Mouse (Mus musculus): ENCODE measurements at regions not wholly inside any gene's neighbourhood (a gene's known extent, or its start where the extent isn't known, plus 50 kb on each side); places are given as distances from the start of the nearest gene placed in this dataset.

DNA sequence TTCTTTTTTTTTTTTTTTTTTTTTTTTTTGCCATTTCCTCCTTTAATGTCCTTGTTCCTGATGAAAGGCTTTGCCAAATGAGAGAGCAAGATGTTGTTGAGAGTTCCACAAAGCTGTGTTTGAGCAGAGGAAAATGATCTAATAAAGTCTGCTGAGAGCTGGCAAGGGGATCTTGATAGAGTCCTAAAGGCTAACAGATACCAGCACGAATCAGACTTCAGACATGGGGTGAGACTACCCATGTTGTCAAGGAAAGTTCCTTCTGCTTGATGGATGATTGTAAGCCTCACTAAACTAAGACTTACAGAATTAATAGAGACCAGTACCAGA is 665.2 kb upstream of the Fam92a start:
- no peak for DNase-seq (ENCODE audit: low spot score in 2 of 2)

- no peak for DNase-seq (ENCODE audit: low spot score in 2 of 2)
Observed at GRCm38 (mm10) chr4:12836326-12837096, 664.7 kb upstream of the Fam92a start.

DNA sequence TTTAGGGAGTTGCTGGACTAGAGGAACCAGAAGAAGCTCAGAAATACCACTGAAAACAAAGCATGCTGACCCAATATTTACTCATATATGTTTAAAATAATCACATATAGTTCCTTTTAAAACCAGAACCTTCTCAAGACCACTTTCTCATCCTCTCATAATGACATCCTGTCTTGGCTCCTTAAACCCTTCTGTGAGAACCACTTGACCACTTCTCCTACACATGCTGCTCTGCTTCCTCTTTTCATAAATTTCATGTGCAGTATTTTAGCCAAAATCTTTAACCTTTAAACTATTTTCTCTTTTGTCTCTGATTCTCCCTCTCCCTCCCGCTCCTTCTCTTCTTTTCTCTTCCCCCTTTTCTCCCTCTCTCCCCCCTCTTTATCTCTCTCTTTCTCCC is 654.6 kb upstream of the Fam92a start:
- DNase-seq (ENCODE audit: low spot score in 2 of 2): no peak

DNA sequence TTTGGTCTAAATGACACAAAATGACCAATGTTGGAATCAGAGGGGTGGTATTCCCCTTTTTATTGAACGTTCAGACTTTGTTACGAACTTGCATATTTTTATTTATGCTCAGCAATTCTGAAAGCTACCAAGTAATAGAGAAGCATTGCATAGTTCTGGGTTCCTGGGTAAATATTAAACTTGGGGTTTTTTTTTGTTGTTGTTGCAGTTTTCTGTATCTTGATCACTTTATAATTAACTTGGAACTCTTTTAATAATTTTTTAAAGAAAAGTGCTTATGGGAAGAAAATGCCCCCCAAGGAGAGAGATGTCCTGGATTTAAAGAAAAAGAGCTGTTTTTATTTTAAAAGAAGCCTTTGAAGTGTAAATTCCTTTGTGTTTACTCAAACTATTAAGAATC is 642.4 kb upstream of the Fam92a start:
- no peak for DNase-seq (ENCODE audit: low spot score in 2 of 2)

- DNase-seq (ENCODE audit: low spot score in 2 of 2): no peak
Observed at GRCm38 (mm10) chr4:12801186-12801585, 629.4 kb upstream of the Fam92a start.

DNA sequence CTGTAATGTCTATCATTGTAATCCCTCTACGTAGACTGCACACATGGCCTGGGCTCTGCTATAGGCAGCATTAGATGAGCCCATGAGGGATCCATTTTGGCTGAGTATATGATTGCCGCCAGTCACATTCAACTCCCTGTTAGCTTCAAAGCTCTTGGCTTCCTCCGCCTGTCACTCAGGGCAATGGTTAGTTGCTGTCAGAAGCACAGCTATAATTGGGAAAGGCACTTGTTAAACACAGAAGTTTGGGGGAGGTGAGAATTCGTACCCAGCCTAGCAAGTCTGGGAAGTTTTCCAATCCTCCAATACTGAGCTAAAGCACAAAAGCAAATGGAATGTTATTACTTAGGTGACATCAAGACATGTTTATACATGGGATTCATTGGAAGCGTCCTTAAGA is 627.7 kb upstream of the Fam92a start:
- no peak for DNase-seq (ENCODE audit: low spot score in 2 of 2)

GRCm38 (mm10) chr4:12792764-12793422 is 621.1 kb upstream of the Fam92a start:
- no peak for DNase-seq (ENCODE audit: low spot score in 2 of 2)

DNA sequence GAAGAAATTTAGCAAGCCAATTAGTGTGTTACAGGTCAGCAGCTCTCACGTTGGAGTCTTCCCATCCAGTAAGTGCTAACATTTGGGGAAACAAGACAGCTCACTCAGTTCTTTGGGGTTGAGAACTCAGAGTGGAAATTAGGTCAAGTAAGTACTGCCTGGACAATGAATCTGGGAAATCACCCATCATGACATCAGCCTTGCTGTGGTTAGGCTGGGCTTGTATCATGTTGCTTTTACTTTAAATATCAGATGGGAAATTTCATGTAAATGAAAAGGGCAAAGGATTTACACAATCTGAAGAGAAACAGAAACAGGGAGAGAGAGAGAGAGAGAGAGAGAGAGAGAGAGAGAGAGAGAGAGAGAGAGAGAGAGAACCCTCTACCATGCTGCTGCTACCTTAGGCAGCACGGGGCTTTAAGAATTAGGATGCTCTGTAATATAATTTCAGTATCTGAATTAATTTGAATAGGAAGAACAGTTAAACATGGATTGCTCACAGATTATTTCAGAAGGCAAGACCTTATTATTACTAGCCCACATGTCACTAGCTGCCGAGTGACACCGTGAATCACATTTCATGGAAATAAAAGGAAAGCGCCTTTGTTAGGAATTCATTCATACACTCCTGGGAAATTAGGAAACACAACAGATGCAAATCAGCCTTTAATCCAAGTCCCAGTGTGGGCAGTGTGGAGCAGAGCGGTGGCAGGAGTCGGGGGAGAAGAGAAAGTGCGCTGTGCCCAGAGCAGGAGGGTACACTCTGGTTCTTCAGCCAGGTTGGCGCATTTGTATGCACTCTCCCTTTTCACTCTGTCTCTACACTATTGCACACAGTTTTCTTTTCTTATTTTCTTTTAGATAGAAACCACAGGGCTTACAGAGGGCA is 620.2 kb upstream of the Fam92a start:
- DNase-seq (ENCODE audit: low spot score in 2 of 2): no peak

GRCm38 (mm10) chr4:12785840-12786239 is 614.0 kb upstream of the Fam92a start:
- DNase-seq (ENCODE audit: low spot score in 2 of 2): no peak

DNA sequence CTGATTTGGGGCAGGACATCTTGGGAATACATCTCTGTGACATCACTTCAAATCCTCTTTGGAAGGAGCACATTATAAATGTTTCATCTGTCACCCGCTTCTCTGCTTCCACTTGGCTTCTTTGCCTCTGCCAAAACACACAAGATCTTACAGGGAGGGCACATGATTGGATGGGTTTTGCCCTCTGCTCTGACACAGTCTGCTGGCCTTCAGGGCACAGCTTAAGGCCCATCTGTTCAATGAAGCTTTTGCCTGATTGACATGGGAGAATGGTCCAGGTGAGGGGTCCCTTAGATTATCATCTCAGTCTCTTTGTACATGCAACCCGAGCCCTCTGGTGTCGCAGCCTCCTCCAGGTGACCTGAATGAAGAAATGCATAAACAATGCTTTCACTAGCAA is 612.7 kb upstream of the Fam92a start:
- DNase-seq (ENCODE audit: low spot score in 2 of 2): no peak

DNA sequence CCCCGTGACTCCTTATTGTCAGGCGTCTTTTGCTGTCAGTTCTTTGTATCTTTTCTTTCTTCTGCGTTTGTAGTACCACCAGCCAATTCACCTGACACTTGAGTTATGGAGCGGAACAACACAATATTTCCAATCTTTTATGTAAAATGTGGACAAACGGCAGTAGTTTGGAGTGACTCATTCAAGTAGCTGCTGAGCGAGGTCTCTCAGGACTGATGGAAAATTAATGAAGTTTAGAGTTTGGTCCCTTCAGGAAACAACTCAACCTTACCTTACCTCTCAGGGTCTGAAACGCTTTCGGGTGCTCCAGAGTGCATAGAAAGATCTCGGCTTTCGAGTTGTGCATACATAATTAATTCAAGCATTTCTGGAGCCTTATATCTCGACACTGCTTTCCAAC is 612.3 kb upstream of the Fam92a start:
- no peak for DNase-seq (ENCODE audit: low spot score in 2 of 2)

- no peak for DNase-seq (ENCODE audit: low spot score in 2 of 2)
Observed at GRCm38 (mm10) chr4:12781969-12782904, 610.4 kb upstream of the Fam92a start.

- DNase-seq (ENCODE audit: low spot score in 2 of 2): no peak
Observed at GRCm38 (mm10) chr4:12780254-12780653, 608.4 kb upstream of the Fam92a start.

DNA sequence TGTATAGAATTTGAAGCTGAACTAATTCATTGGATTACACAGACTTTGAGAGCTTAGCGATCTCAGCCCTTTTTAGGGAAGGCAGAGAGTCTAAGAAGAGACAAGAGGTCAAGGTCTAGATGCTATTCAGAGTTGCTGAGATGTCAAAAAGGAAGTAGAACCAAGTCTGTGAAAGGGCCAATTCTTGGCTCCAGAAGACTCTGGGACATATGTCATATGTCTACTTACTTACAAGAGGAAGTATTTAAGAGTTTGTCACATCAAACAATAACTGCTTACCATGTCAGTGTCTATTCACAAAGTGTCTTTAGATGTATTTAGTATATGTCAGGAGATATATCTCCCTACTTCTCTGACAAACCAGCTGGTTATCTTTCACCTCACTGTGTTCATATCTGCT is 607.4 kb upstream of the Fam92a start:
- no peak for DNase-seq (ENCODE audit: low spot score in 2 of 2)

- DNase-seq (ENCODE audit: low spot score in 2 of 2): no peak
Observed at GRCm38 (mm10) chr4:12778163-12778562, 606.3 kb upstream of the Fam92a start.

DNA sequence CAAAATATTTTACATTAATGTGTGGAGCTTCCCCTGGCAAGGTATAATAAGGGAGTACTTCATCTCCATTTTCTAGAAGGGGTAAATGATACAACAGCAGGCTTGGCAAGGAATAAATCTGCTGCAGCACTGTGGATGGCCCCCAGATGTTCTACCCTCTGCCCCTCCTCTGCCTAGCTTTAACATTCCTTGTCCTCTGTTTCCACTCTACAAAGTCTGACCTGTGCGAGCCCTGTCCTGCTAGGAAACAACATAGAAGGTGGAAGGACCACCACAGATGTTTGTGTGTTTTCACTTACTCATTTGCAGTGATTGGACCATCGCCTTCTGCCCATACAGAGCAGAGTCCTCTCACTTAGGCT is 604.4 kb upstream of the Fam92a start:
- DNase-seq (ENCODE audit: low spot score in 2 of 2): no peak

GRCm38 (mm10) chr4:12775524-12776216 is 603.9 kb upstream of the Fam92a start:
- no peak for DNase-seq (ENCODE audit: low spot score in 2 of 2)

DNA sequence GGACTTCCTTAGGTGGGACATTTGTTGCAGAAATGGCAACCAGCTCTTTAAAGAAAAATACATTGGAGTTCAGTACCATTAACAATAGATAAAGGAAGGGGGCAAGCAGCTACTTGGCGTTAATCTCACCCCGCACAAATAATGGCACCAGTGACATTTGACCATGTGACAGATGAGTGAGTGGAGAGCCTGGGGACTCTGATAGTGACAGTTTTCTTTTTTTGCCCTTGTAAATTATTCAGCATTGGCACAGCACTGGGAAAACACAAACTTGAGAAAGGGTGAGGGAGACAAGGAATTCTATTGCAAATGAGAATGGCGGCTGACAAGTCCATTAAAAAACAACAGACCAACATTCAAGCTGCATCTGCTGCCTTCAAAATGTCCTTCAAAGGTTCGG is 603.3 kb upstream of the Fam92a start:
- DNase-seq (ENCODE audit: low spot score in 2 of 2): no peak

DNA sequence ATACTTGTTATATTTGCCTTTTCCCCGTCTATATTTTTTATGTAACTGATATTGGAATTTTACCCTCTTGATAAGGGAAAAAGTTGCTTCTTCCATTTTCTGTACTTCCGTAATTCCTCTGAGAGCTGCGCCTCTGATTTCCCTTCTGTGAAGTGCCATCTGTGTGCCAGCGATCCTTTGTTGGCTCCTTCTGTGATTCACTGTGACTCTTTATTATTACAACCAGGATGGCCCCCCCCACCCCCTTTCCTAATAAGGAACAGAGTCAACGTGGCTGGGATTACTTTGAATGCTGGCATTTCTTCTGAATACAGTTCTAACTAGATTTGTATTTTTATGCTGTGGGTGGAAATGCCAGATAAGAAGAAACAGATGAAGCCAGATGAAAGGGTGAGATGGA is 602.9 kb upstream of the Fam92a start:
- DNase-seq (ENCODE audit: low spot score in 2 of 2): no peak

- no peak for DNase-seq (ENCODE audit: low spot score in 2 of 2)
Observed at GRCm38 (mm10) chr4:12773201-12773600, 601.4 kb upstream of the Fam92a start.

All from gastrocnemius, postnatal 4 days (tissue).